Mouse (Mus musculus) retina, adult 2 months (tissue): ENCODE results near the gene Tcf7l2.

ENCODE experiments used
- DNase-seq: peaks from one replicate; pipeline ENCODE4 v3.0.0-alpha.2; 2012; ENCODE audit warnings: low read depth, low spot score

Tcf7l2 gene

DNA sequence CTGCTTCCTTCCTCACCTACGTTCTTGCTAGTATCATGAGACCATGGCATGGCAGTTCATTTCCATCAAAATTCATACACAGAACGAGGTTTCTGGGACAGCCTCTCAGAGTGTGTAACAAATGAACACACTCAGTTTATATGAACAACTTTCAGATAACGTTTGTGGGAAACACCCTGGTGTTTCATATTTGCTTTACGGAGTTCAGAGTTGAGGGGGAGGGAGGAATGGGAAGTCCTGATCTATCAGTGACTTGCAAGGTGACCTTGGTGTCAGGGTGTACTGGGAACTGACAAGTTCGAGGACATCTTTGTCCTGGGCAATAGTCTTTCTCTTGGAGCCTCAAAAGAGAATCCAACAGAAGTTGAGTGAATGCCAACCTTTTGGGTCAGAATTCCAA lies 197.5 kb downstream of the Tcf7l2 start:
- DNase-seq, result no peak

DNA sequence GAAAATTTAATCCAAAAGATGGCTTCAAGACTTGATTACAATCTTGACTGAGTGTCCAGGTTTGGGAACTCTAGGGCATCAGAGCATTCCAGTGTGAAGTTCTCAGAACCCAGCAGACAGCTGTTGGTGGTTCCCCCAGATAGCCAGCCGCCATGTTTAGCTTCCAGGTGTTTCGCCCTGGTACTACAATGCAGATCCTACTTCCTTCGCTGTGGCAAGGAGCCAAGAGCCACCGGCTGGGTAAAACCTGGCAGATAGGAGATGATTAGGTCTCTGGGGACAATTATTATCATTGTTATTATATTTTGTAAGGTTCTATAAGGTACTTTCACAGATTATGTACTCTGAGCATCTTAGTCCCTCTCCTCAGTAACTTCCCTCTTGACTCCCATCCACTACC lies 198.1 kb downstream of the Tcf7l2 start:
- no peak for DNase-seq

DNA sequence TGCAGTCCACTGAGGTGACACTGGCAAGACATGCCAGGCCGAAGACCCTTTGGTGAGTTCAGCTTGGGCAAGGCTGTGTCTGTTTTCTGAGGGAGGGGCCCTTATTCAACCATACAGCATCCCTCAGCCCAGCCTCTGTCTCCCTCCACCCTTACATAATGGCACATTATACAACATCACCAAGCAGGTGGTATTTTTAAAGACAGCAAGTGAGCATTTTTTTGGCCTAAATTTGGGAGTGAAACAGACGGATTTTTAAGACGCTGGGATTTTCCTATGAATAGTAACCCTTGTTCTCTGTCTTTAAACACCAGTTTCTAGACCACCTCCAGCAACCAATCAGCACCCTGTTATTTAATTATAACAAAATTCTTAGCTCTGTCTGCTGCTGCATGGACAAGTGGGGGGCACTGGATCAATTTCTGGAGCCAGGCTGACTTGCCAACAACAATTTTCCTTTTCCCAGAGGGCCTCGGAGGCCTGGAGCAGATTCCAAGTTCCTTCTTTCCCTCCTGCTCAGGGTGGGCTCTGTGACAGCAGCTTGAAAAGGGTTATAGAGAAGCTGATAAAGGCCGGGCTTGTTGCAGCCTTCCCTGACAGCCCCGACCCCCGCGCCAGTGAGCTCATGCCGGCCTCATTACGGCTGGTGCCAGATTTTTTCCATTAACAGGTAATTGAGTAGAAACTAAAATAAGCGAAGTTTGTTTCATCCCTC lies 199.1 kb downstream of the Tcf7l2 start:
- DNase-seq, result no peak

DNA sequence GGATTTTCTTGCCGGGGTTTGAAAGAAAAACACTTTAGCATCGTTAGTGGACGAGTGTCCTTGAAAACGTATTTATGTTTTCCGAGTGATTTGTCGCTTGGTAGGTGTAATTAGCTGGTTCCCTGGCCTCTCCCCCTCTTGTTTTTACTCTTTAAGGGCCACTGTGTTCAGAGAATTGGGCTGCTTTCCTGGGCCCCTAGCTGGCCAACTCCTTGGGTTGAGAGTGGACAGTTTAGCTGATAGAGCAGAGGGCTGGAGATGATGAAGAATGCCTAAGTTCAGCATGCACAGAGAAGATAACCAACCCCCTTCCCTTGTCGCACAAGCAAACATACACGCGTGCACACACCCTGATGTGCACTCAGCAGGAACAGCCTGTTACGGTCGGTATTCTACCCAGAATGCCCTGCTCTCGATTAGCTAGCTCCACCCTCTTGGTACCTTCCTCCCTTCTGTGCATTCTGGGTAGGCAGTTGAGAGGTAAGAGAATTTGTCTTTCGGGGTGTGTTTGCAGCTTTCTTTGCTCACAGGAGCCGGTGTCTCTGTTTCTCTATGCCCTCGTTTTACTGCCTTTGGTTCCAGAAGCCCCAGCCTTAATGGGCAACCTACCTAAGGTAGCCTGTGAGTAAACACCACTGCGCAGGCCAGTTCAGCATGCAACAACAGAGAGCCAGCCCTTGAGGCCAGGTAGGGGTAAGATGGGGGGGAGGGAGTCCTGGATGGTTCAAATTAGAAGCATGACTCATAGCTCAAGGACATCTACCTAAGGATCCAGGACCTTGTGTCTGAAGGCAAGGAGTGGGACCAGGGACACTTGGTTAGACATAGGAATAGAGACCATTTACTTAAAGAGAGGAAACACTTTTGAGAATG lies 199.9 kb downstream of the Tcf7l2 start:
- DNase-seq, result no peak

DNA sequence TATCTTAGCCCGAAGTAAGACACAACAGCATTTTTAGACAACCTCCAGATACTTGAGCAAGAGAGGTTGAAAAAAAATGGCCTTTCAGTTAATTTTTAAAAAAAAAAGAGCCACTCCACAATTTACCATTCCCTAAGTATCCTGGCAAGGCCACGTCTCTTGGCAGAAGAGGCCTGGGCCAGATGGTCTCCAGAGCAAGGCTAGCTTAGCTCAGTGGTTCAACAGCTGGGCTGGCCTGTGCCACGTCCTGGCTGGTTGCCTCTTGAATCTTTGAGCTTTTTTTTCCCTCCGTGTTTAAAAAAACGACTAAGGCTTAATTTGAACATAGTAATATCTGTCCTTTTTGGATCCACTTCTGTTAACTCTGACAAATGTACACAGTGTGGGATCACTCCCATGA lies 209.8 kb downstream of the Tcf7l2 start:
- peak; percentile 4 for DNase-seq

DNA sequence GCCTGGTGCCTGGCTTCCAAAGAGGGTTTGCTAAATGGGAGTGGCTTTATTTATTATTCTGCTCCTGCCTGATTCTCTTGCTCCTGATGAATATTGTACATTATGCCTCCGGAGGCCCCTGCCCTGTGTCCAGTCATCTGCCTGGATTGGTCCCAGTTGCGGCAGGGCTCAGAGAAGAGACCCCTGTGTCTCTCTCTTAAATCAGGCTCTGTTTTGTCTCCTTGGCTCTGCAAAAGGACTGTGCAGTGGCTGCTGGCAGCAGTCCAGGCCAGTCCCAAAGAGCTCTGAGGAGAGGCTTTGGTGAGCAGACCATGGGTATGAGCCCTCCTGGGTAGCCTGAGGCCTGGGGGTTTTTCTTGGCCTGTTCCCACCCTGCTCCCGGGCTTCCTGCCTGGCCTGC lies 211.6 kb downstream of the Tcf7l2 start:
- DNase-seq, result no peak

DNA sequence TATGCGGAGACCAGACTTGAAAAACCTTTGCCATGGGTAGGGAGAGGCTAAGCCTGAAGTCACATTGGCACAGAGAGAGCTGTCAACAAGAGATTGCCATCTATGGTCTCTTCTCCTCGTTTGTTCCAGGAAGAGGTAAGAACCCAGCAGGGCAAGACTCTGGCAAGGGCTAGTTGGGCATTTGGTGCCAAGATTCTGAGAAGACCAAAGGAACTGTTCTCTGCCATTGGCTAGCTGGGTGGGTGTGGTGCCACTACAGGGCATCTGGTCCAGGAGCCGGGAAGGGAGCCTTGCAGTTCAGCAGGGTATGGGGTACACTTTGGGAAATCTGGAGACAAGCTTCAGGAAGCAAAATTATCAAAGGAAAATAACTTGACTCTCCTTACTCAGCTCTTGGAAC lies 213.5 kb downstream of the Tcf7l2 start:
- DNase-seq, result no peak

DNA sequence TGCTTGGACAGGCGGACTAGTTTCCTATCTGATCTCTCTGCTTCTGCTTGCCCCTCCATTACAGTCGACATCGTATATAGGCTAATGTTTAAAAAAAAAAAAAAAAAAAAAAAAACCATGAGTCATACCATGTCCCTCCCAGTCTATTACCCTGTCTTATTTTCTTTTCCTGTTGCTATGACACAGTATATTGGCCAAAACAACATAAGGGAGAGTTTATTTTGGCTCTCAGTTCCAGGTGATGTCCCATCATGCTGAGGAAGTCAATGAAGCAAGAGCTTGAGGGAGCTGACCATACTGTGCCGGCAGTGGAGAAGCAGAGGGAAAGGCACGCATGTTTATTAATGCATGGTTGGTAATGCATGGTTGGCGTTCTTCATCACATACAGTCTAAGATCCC lies 215.1 kb downstream of the Tcf7l2 start:
- DNase-seq, result no peak

DNA sequence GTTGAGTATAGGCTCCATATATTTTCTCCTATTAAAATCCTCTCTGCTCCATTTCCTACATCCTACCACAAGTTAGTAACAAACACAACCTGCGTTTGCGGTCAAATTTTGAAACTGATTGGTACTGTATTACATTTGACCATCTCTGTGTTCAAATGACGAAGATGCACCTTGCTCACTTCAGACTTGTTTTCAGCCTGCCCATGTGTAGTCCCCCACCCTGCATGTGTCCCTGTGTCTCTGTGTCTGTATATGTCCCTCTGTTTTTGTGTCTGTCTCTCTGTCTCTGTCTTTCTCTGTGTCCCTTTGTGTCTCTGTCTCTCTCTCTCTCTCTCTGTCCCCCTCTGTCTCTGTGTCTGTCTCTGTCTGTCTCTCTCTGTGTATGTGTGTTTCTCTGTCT lies 222.8 kb downstream of the Tcf7l2 start:
- no peak for DNase-seq

DNA sequence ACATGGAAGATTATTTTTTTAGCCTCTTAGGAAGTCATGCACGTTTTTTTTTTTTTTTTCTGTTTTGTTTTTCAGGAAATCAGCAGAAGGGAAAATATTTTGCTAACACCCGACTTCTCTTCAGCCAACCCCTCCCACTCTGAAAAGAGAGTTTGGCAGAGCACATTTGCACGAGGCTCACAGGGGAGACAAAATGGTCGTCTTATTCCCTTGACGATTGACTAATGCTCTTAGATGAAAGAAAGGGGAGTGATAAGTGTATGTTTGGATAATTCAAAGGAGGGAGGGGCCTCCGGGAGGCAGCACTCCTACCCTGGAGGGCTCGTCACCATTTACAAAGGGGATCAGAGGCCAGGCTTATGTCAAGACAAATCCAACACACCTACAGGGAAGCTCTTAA lies 224.4 kb downstream of the Tcf7l2 start:
- DNase-seq, result no peak

DNA sequence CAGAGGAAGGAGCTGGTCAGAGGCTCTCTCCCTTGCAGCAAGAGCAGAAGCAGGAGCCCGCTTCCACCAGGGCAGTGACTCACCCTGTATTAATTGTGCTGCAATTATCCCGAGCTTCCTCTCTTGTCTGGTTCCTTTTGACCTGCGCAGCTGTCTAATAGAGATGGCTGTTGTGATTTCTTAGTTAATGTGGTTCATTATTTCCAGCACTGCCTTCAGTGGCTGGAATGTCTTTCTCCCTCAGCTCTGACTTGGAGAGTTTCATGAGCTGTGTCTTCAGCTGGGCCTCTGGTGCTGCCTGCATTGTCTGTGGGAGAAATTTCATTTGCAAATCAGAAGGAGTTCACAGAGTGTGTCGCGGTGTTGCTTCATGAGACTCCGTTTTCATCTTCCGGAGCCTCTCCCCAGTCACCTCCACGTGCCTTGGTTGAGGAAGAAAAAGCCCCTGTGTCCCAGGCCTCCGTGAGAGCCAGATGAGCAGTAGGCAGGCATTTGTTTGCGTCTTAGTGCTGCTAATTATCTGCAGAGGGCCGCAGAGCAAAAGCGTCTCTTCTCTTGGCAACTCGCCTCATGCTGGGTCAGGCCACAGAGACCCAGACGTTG lies 228.4 kb downstream of the Tcf7l2 start:
- DNase-seq, result no peak

DNA sequence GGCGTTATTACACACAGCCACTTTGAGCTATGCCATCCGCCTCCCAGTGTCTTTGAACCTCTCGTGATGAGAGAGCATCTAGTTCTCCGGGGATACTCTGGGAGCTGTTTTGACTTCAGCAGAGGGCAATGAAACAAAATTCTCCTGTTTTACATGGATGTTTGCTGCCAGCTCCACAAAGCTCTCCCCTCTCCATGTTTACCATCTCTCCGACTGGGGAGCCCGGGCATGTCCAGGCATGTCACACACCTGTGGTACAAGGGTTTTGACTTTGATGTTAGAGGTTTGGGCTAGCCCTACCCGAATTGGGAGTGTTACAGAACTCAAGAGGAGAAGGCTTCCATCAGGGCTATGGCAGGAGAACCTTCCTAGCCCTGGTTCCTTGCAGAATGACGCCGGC lies 234.5 kb downstream of the Tcf7l2 start:
- no peak for DNase-seq
